Comparison of ENCODE assay signal across 8 mouse cellular contexts in genomic region chr8:122284203-122284658, GRCm38 (mm10). TPM values are rescaled to one million over a fixed set of nuclear protein-coding genes. Genes with fewer than 3 reads are reported as not detected.
DNase-seq lines count a peak whose midpoint lies in the region; ATAC-seq and TF ChIP-seq lines count a peak whose summit lies in the region.

No protein-coding gene starts in this region.

- TF ChIP-seq POLR2A in bone marrow, adult 2 months (IDR thresholded peaks at IDR 0.05; ENCODE audit: borderline replicate concordance, control insufficient read depth, low read depth, low read length): peak; percentile 35; the same call in 1 of the 2 replicates

- H3K4me1 ChIP-seq in bone marrow, adult 2 months (ENCODE audit: control insufficient read depth, insufficient read depth, low read length): peaks cover 5% of the 10 kb centered on the region; the same call in 1 of the 2 replicates
- peaks cover 26% of the 10 kb centered on the region for H3K4me1 ChIP-seq in forebrain, embryonic 16.5 days (replicated peaks; ENCODE audit: control insufficient read depth, insufficient read depth, low read length)
- H3K4me1 ChIP-seq in intestine, postnatal 0 days (replicated peaks; ENCODE audit: control insufficient read depth, insufficient read depth, low read length): peaks cover 30% of the 10 kb centered on the region

- WGBS in bone marrow, adult 2 months: 1% methylated on average over 33 of the region's 33 CpGs
- 1% methylated on average over 33 of the region's 33 CpGs for WGBS in forebrain, embryonic 16.5 days
- 2% methylated on average over 32 of the region's 33 CpGs for WGBS in intestine, postnatal 0 days

- ATAC-seq in forebrain, embryonic 16.5 days: no peak
- no peak for ATAC-seq in intestine, postnatal 0 days

- H3K4me2 ChIP-seq in forebrain, embryonic 16.5 days (ENCODE audit: low read length): peak overlapping the region; percentile 86
- peak overlapping the region; percentile 97 for H3K4me2 ChIP-seq in intestine, postnatal 0 days (replicated peaks; ENCODE audit: low read depth)

- H3K36me3 ChIP-seq in forebrain, embryonic 16.5 days (ENCODE audit: control insufficient read depth, insufficient read depth): no peaks in the 10 kb centered on the region
- no peaks in the 10 kb centered on the region; the same call in 1 of the 2 replicates for H3K36me3 ChIP-seq in intestine, postnatal 0 days (ENCODE audit: control insufficient read depth, insufficient read depth)

- H3K9ac ChIP-seq in forebrain, embryonic 16.5 days (replicated peaks; ENCODE audit: low read depth, low read length): peak overlapping the region; percentile 59
- H3K9ac ChIP-seq in intestine, postnatal 0 days (ENCODE audit: low read depth, low read length): peak overlapping the region; percentile 51

- peak; percentile 28; the same call in 1 of the 2 replicates for TF ChIP-seq CTCF in bone marrow, adult 2 months (IDR thresholded peaks at IDR 0.05; ENCODE audit: control insufficient read depth, insufficient read depth, low read length)
- peak; percentile 60 for TF ChIP-seq CTCF in intestine, postnatal 0 days (IDR thresholded peaks at IDR 0.05; ENCODE audit: low read depth)

- peak overlapping the region; percentile 94 for H3K27ac ChIP-seq in bone marrow, adult 2 months (ENCODE audit: control insufficient read depth, insufficient read depth, low read depth, low read length, poor library complexity)
- no peak overlapping the region for H3K27ac ChIP-seq in forebrain, embryonic 16.5 days (ENCODE audit: low read length)
- peak overlapping the region; percentile 89; the same call in 1 of the 2 replicates for H3K27ac ChIP-seq in intestine, postnatal 0 days (ENCODE audit: low read depth, low read length)

- H3K4me3 ChIP-seq in bone marrow, adult 2 months (replicated peaks; ENCODE audit: control insufficient read depth, low read depth, low read length): peak overlapping the region; percentile 87
- H3K4me3 ChIP-seq in forebrain, embryonic 16.5 days (replicated peaks; ENCODE audit: low read length): peak overlapping the region; percentile 59
- H3K4me3 ChIP-seq in intestine, postnatal 0 days (ENCODE audit: low read depth, low read length): peak overlapping the region; percentile 85

- H3K27me3 ChIP-seq in forebrain, embryonic 16.5 days (replicated peaks; ENCODE audit: control insufficient read depth, insufficient read depth, low read length): peaks cover 9% of the 10 kb centered on the region
- no peaks in the 10 kb centered on the region for H3K27me3 ChIP-seq in intestine, postnatal 0 days (replicated peaks; ENCODE audit: control insufficient read depth, insufficient read depth, low read length)

- DNase-seq in cerebellum, adult 11-12 months: peak; percentile 61
- no peak for DNase-seq in cerebellum, adult 8-10 months
- DNase-seq in liver: peak; percentile 72
- DNase-seq in naive thymus-derived CD4-positive, alpha-beta T cell, adult 2 months (ENCODE audit: low read depth): peak; percentile 84
- peak; percentile 78 to 82 for DNase-seq in thymus, postnatal 10 days (ENCODE audit: low spot score in 2 of 2)

- H3K9me3 ChIP-seq in forebrain, embryonic 16.5 days (ENCODE audit: control insufficient read depth, low read length): no peaks in the 10 kb centered on the region
- no peaks in the 10 kb centered on the region for H3K9me3 ChIP-seq in intestine, postnatal 0 days (ENCODE audit: control insufficient read depth)

RNA-seq across cellular contexts. Expression of gene Zfpm1, which starts 2.3 kb away (rescaled TPM):
- polyA plus RNA-seq in bone marrow, adult 2 months (2011; ENCODE audit: insufficient read depth, insufficient read length, low replicate concordance, missing spikeins): 125 and 324 TPM in 2 replicates
- polyA plus RNA-seq in forebrain, embryonic 16.5 days (2015; fragmentation: Nextera tagmentation; extraction: Ambion mirVana): 0.41 and 0.65 TPM in 2 replicates
- polyA plus RNA-seq in intestine, postnatal 0 days (2015; fragmentation: Nextera tagmentation; extraction: Ambion mirVana): 7.7 and 9.8 TPM in 2 replicates

Comparison
In these comparisons a context has a peak if more than half of its experiments do, and no peak if none do; other contexts are left out.
1. RNA of gene Zfpm1, which starts 2.3 kb away (polyA plus RNA-seq): 125 to 324 TPM in bone marrow, adult 2 months; 7.7 to 9.8 TPM in intestine, postnatal 0 days and 0.41 to 0.65 TPM in forebrain, embryonic 16.5 days; every median in the first group is over 10 times any median in the second.
2. Peak in every context shown above with its lines, with median percentiles within 50 percentile points of each other: H3K4me3 ChIP-seq.